Mouse (Mus musculus): ENCODE data around the gene Smim27. TPM values are rescaled to one million over a fixed set of nuclear protein-coding genes. Genes with fewer than 3 reads are reported as not detected.

The Smim27 gene
- 12.8 and 16.9 TPM in 2 replicates for polyA plus RNA-seq (2014; fragmentation: Nextera tagmentation; extraction: Ambion mirVana)

DNA sequence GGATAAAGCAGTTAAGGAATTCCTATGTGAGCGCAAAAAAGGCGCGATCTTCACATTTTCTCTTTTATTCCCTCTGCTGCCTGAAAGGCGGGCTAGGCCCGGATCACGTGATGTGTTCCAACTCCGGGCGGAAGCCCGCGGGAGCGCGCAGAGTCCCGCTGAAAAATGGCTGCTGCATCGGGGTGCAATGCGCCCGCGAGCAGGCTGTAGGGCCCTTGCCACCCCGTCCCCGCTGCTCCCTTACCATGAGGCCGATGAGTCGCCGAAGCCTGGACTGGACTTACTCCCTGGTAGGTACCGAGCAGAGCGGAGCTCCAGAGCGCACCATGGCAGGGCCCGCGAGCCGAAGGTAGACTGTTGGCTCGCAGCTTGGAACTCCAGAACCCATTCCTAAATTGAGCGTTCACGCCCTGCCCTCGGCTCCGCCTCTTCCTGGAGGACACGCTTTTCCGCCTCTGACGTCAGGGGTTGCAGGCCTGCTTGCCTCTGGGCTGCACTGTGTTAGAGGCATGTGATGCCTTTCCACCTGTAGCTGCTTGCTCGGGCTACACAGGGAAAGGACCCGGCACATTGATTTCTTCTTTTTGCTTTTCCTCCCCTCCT, at the start of gene Smim27, which contains the start of gene Topors:
Smim27 (plus strand) TSS at position 150 of the 603 bp plus-strand sequence.
Topors (minus strand) TSS at position 421 of the 603 bp plus-strand sequence.
- WGBS = under 1% methylated on average over 38 of the region's 38 CpGs

GRCm38 (mm10) chr4:40220437-40220836, 48.9 kb upstream of the Smim27 start:
- 18% methylated on average over 12 of the region's 12 CpGs for WGBS

More for the DNA sequence above, at the start of gene Smim27, which contains the start of gene Topors:
- Histone ChIP-seq H3K27ac (peak within 1 kb of the TSS; percentile 94), H3K27me3 (ENCODE audit: control insufficient read depth, insufficient read depth, low read length) (no peaks in the 10 kb centered on the region), H3K9me3 (ENCODE audit: control insufficient read depth, low read length) (no peaks in the 10 kb centered on the region), H3K9ac (peak within 1 kb of the TSS; percentile 86), H3K4me2 (replicated peaks) (peak within 1 kb of the TSS; percentile 90), H3K4me1 (replicated peaks; ENCODE audit: control insufficient read depth, insufficient read depth, low read length) (peaks cover 19% of the 10 kb centered on the region), H3K4me3 (replicated peaks; ENCODE audit: low read length) (peak within 1 kb of the TSS; percentile 83), H3K36me3 (replicated peaks; ENCODE audit: control insufficient read depth, insufficient read depth) (peaks cover 30% of the 10 kb centered on the region)
- DNase-seq (ENCODE audit: low spot score) = peak; percentile 96
- ATAC-seq (ENCODE audit: low FRiP score) = peak; percentile 94

GRCm38 (mm10) chr4:40221004-40221760, 48.2 kb upstream of the Smim27 start:
- H3K9me3 ChIP-seq (ENCODE audit: control insufficient read depth, low read length) = no peaks in the 10 kb centered on the region
- H3K27me3 ChIP-seq (ENCODE audit: control insufficient read depth, insufficient read depth, low read length) = no peaks in the 10 kb centered on the region; the same call in 1 of the 2 replicates
- no peak overlapping the region for H3K4me3 ChIP-seq (replicated peaks; ENCODE audit: low read length)
- DNase-seq (ENCODE audit: low spot score) (no peak), ATAC-seq (ENCODE audit: low FRiP score) (no peak)
- 0 out of 2 replicates have a peak, but pooled peaks cover 5% of the 10 kb centered on the region for H3K4me1 ChIP-seq (replicated peaks; ENCODE audit: control insufficient read depth, insufficient read depth, low read length)
- no peak overlapping the region for H3K9ac ChIP-seq
- no peaks in the 10 kb centered on the region for H3K36me3 ChIP-seq (replicated peaks; ENCODE audit: control insufficient read depth, insufficient read depth)
- H3K27ac ChIP-seq = no peak overlapping the region
- no peak overlapping the region for H3K4me2 ChIP-seq (replicated peaks)
- whole genome bisulfite sequencing = 34% methylated on average over 14 of the region's 14 CpGs

More at GRCm38 (mm10) chr4:40220437-40220836, 48.9 kb upstream of the Smim27 start:
- DNase-seq (ENCODE audit: low spot score) (no peak), ATAC-seq (ENCODE audit: low FRiP score) (no peak)
- Histone ChIP-seq H3K4me1 (replicated peaks; ENCODE audit: control insufficient read depth, insufficient read depth, low read length) (0 out of 2 replicates have a peak, but pooled peaks cover 5% of the 10 kb centered on the region), H3K9ac (no peak overlapping the region), H3K36me3 (replicated peaks; ENCODE audit: control insufficient read depth, insufficient read depth) (no peaks in the 10 kb centered on the region), H3K9me3 (ENCODE audit: control insufficient read depth, low read length) (no peaks in the 10 kb centered on the region), H3K27ac (no peak overlapping the region), H3K4me3 (replicated peaks; ENCODE audit: low read length) (no peak overlapping the region), H3K4me2 (replicated peaks) (peak overlapping the region; percentile 29; the same call in 1 of the 2 replicates), H3K27me3 (ENCODE audit: control insufficient read depth, insufficient read depth, low read length) (no peaks in the 10 kb centered on the region; the same call in 1 of the 2 replicates)

DNA sequence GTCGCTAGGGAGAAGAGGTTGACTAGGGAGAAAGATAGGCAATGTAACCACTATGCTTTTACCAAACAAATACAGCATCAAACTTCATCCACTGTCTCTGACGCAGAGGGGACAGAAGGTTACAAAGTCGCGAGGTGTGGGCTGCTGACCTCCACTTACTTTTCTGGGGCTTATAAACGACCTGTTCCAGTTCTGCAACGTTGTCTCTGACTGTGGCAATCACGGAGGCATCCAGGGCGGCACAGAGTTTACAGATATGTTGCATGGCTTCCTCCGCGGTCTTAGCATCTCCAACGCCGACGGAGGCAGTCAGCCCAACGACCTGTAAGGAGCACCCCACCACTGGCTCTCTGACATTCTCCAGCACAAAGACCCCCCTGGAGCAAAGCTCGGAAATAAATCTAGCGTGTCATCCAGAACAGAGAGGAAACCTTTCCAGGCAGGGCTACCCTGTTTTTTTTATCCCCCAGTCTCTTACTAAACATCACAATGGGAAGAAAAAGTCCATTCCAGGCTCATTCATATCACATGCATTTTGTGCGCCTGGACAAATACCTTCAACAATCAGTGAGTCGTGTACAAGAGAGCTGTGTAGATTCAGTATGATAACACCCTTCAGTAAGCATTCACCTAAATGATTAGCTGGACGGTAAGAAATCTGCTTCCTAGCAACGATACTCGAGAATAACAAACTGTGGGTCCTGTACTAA, 47.3 kb upstream of the Smim27 start:
- no peaks in the 10 kb centered on the region for H3K9me3 ChIP-seq (ENCODE audit: control insufficient read depth, low read length)
- H3K4me1 ChIP-seq (replicated peaks; ENCODE audit: control insufficient read depth, insufficient read depth, low read length) = 0 out of 2 replicates have a peak, but pooled peaks cover 5% of the 10 kb centered on the region
- ATAC-seq (ENCODE audit: low FRiP score) (no peak), DNase-seq (ENCODE audit: low spot score) (no peak)
- H3K4me2 ChIP-seq (replicated peaks) = no peak overlapping the region
- H3K27me3 ChIP-seq (ENCODE audit: control insufficient read depth, insufficient read depth, low read length) = no peaks in the 10 kb centered on the region; the same call in 1 of the 2 replicates
- H3K27ac ChIP-seq = no peak overlapping the region
- H3K4me3 ChIP-seq (replicated peaks; ENCODE audit: low read length) = no peak overlapping the region
- no peaks in the 10 kb centered on the region for H3K36me3 ChIP-seq (replicated peaks; ENCODE audit: control insufficient read depth, insufficient read depth)
- H3K9ac ChIP-seq = no peak overlapping the region
- 37% methylated on average over 21 of the region's 21 CpGs for WGBS

DNA sequence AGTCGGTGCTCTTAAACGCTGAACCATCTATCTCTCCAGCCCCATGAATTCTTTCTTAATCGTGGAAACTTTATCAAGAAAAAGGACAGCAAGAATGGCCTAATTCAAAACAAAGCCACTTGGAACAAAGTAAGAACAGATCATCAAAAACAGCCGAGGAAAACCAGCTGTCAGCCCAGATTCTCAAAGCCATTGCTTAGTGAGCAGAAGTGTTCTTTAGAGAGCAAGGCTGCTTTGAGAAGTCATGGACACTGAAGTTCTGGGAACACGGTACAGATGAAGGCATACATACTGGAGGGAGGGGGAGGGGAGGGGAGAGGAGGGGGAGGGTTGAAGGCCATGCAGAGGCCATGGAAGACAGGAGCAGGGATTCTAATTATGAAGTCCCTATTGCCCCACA, 43.3 kb upstream of the Smim27 start:
- WGBS = 77% methylated on average over 5 of the region's 5 CpGs
- no peaks in the 10 kb centered on the region for H3K36me3 ChIP-seq (replicated peaks; ENCODE audit: control insufficient read depth, insufficient read depth)
- no peaks in the 10 kb centered on the region for H3K4me1 ChIP-seq (replicated peaks; ENCODE audit: control insufficient read depth, insufficient read depth, low read length)
- DNase-seq (ENCODE audit: low spot score) = no peak
- H3K4me3 ChIP-seq (replicated peaks; ENCODE audit: low read length) = no peak overlapping the region
- no peak overlapping the region for H3K27ac ChIP-seq
- ATAC-seq (ENCODE audit: low FRiP score) = no peak
- H3K9ac ChIP-seq = no peak overlapping the region
- H3K9me3 ChIP-seq (ENCODE audit: control insufficient read depth, low read length) = no peaks in the 10 kb centered on the region
- no peak overlapping the region for H3K4me2 ChIP-seq (replicated peaks)
- no peaks in the 10 kb centered on the region; the same call in 1 of the 2 replicates for H3K27me3 ChIP-seq (ENCODE audit: control insufficient read depth, insufficient read depth, low read length)

GRCm38 (mm10) chr4:40227131-40227530, 42.2 kb upstream of the Smim27 start:
- no peaks in the 10 kb centered on the region for H3K36me3 ChIP-seq (replicated peaks; ENCODE audit: control insufficient read depth, insufficient read depth)
- no peak overlapping the region for H3K4me3 ChIP-seq (replicated peaks; ENCODE audit: low read length)
- 88% methylated on average over 11 of the region's 11 CpGs for WGBS
- H3K9ac ChIP-seq = no peak overlapping the region
- H3K27me3 ChIP-seq (ENCODE audit: control insufficient read depth, insufficient read depth, low read length) = no peaks in the 10 kb centered on the region
- DNase-seq (ENCODE audit: low spot score) (no peak), ATAC-seq (ENCODE audit: low FRiP score) (no peak)
- no peak overlapping the region for H3K4me2 ChIP-seq (replicated peaks)
- H3K9me3 ChIP-seq (ENCODE audit: control insufficient read depth, low read length) = no peaks in the 10 kb centered on the region
- no peak overlapping the region for H3K27ac ChIP-seq
- H3K4me1 ChIP-seq (replicated peaks; ENCODE audit: control insufficient read depth, insufficient read depth, low read length) = no peaks in the 10 kb centered on the region

DNA sequence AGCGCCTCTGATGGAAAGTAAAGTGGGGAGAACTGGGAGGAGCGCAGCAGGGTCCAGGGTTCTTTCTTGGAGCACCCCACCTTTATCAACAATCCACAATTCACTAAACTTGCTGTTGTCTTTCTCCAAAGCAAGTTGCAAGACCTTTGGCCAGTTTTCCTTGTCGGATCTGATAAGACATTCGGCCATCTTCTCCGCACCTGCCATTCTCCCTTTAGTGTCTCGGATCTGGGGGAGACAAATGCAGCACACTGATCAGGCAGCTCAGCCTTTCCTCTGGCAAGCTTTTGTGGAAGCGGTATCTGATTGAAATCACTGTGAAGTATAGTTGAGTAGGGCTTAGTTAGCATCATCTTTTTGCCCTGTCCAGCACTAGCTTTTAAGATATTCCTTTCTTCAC, 41.5 kb upstream of the Smim27 start:
- DNase-seq (ENCODE audit: low spot score) = no peak
- no peak overlapping the region for H3K4me2 ChIP-seq (replicated peaks)
- H3K9ac ChIP-seq = no peak overlapping the region
- no peaks in the 10 kb centered on the region for H3K4me1 ChIP-seq (replicated peaks; ENCODE audit: control insufficient read depth, insufficient read depth, low read length)
- H3K36me3 ChIP-seq (replicated peaks; ENCODE audit: control insufficient read depth, insufficient read depth) = no peaks in the 10 kb centered on the region
- no peak overlapping the region for H3K4me3 ChIP-seq (replicated peaks; ENCODE audit: low read length)
- no peak overlapping the region for H3K27ac ChIP-seq
- H3K27me3 ChIP-seq (ENCODE audit: control insufficient read depth, insufficient read depth, low read length) = no peaks in the 10 kb centered on the region
- 90% methylated on average over 7 of the region's 7 CpGs for WGBS
- ATAC-seq (ENCODE audit: low FRiP score) = no peak
- H3K9me3 ChIP-seq (ENCODE audit: control insufficient read depth, low read length) = no peaks in the 10 kb centered on the region

GRCm38 (mm10) chr4:40229723-40230122, 39.7 kb upstream of the Smim27 start:
- no peak for ATAC-seq (ENCODE audit: low FRiP score)
- Histone ChIP-seq H3K4me1 (replicated peaks; ENCODE audit: control insufficient read depth, insufficient read depth, low read length) (no peaks in the 10 kb centered on the region), H3K27me3 (ENCODE audit: control insufficient read depth, insufficient read depth, low read length) (no peaks in the 10 kb centered on the region), H3K4me3 (replicated peaks; ENCODE audit: low read length) (no peak overlapping the region), H3K9ac (no peak overlapping the region), H3K27ac (no peak overlapping the region), H3K9me3 (ENCODE audit: control insufficient read depth, low read length) (no peaks in the 10 kb centered on the region), H3K4me2 (replicated peaks) (no peak overlapping the region), H3K36me3 (replicated peaks; ENCODE audit: control insufficient read depth, insufficient read depth) (no peaks in the 10 kb centered on the region)
- WGBS = 95% methylated on average over 6 of the region's 6 CpGs
- no peak for DNase-seq (ENCODE audit: low spot score)

Data from hindbrain, embryonic 14.5 days (tissue).